Mouse (Mus musculus) liver, embryonic 14.5 days (tissue): ENCODE data around the gene Slc9a5. TPM values are rescaled to one million over a fixed set of nuclear protein-coding genes. Genes with fewer than 3 reads are reported as not detected.

Source experiments
- ATAC-seq: fragments of 200-750 bp; cut with Nextera tagmentation; 2 replicates; pipeline ENCODE4 v1.8.0; 2017; ENCODE audit warnings: moderate number of reproducible peaks, mild to moderate bottlenecking, moderate library complexity; ENCODE audit not compliant: insufficient read depth
- DNase-seq, 3 experiments: peaks; one replicate each; pipeline ENCODE4 v3.0.0-alpha.2; 2012 to 2013; ENCODE audit warnings: low read depth in 3 of 3, low spot score in 3 of 3
- H3K27ac ChIP-seq: fragments of 300-500 bp; sonication (generic); 2 replicates; pipeline ENCODE4 v1.5.1; 2014; ENCODE audit warnings: moderate library complexity, mild to moderate bottlenecking, control low read depth, inconsistent platforms
- H3K27me3 ChIP-seq: fragments of 300-500 bp; sonication (generic); 2 replicates; pipeline ENCODE4 v1.6.1; 2014; ENCODE audit warnings: mild to moderate bottlenecking, low read length, moderate library complexity; ENCODE audit not compliant: control insufficient read depth, insufficient read depth
- H3K36me3 ChIP-seq: fragments of 300-500 bp; sonication (generic); replicated peaks from 2 replicates; pipeline ENCODE4 v1.6.1; 2014; ENCODE audit warnings: low read depth; ENCODE audit not compliant: control insufficient read depth, insufficient read depth
- H3K4me1 ChIP-seq, 2 experiments: fragments of 200-500 bp in 1 of 2; fragments of 300-500 bp in 1 of 2; sonication (generic) in 1 of 2; replicated peaks; 2 replicates each; pipeline ENCODE4 v1.6.1; 2012 to 2014; ENCODE audit warnings: antibody characterized with exemption in 1 of 2, inconsistent platforms in 1 of 2, low read length in 1 of 2; ENCODE audit not compliant: control insufficient read depth in 2 of 2, insufficient read depth in 2 of 2
- H3K4me2 ChIP-seq: fragments of 300-500 bp; sonication (generic); 2 replicates; pipeline ENCODE4 v1.6.1; 2014; ENCODE audit warnings: low read depth, mild to moderate bottlenecking, control low read depth, moderate library complexity
- H3K4me3 ChIP-seq, 2 experiments: fragments of 200-500 bp in 1 of 2; fragments of 300-500 bp in 1 of 2; sonication (generic) in 1 of 2; 2 replicates each; pipeline ENCODE4 v1.5.1; 2012 to 2014; ENCODE audit warnings: low read depth in 2 of 2, low read length in 2 of 2, mild to moderate bottlenecking in 2 of 2, control low read depth in 1 of 2, inconsistent platforms in 1 of 2, moderate library complexity in 1 of 2; ENCODE audit not compliant: insufficient read depth in 1 of 2
- H3K9ac ChIP-seq: fragments of 300-500 bp; sonication (generic); replicated peaks from 2 replicates; pipeline ENCODE4 v1.6.1; 2014; ENCODE audit warnings: mild to moderate bottlenecking, control low read depth, moderate library complexity
- H3K9me3 ChIP-seq: fragments of 300-500 bp; sonication (generic); 2 replicates; pipeline ENCODE4 v1.6.1; 2016; ENCODE audit warnings: low read length, mixed read lengths; ENCODE audit not compliant: control insufficient read depth
- CTCF ChIP-seq: IDR thresholded peaks from 2 replicates; pipeline ENCODE4 v1.5.1; 2016; ENCODE audit warnings: antibody characterized with exemption, low read depth, control low read depth
- EP300 ChIP-seq: IDR thresholded peaks from 2 replicates; pipeline ENCODE4 v1.6.1; 2016; ENCODE audit warnings: antibody characterized with exemption, low read depth
- WGBS: fragments of 180-500 bp; shearing (Covaris S2); extraction: QIAGEN DNeasy Blood & Tissue Kit; methylation state at CpG from one replicate; pipeline ENCODE4 v1.1.7; 2014; ENCODE audit not compliant: insufficient replicate concordance; 5-methylcytosine and 5-hydroxymethylcytosine counted together
- polyA plus RNA-seq, 2 experiments: library from polyadenylated mRNA; depleted of rRNA in 1 of 2; stranded (reverse) in 1 of 2; unstranded in 1 of 2; fragments of >200 nt; fragmentation: Nextera tagmentation in 1 of 2; extraction: Ambion mirVana in 1 of 2; gene quantifications; 2 replicates each; pipeline versions ENCODE4 v1.2.1 to v1.2.3; 2012 to 2014

Gene Slc9a5
- 0.87 and 0.90 TPM in 2 replicates for polyA plus RNA-seq (2012; rRNA removed)
- 0.08 and 0.14 TPM in 2 replicates for polyA plus RNA-seq (2014; fragmentation: Nextera tagmentation; extraction: Ambion mirVana)

DNA sequence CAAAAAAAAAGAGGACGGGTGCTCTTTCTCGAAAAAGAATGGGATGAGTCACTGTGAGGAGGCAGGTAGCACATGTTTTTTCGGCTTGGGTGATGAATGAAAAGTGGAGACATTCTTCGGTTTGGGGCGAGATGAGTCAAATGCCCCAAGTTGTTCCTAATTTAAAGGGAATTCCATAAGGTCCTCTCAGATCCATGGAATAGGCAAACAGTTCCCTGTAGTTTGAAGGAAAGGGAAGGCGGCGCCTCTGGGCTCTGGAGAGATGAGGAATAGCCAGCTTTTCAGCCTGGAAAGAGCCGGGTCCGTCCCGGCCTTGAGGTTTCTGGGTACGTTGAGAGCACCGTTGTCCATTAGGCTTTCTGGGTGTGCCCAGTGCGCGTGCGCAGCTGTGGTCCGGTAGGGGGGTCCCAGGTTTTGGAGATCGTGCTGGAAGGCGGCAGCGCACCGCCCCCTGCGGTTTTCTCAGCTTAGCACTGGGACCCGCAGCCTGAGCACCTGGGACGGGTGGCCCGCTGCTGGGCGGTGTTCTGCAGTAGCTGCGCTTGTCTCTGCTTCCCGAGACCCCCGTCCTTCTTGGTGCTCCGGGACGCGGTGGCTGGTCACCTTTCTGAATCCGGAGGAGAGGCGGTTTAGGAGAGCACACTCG lies at the start of gene Slc9a5:
Gene Slc9a5 (plus strand): TSS at position 394 of the 646 bp plus-strand sequence.
- ATAC-seq = no peak
- TF ChIP-seq CTCF = peak; percentile 19; the same call in 1 of the 2 replicates
- no peak for TF ChIP-seq EP300
- H3K27me3 ChIP-seq = peaks cover 51% of the 10 kb centered on the region
- H3K9ac ChIP-seq = peak within 1 kb of the TSS; percentile 61
- H3K36me3 ChIP-seq = no peaks in the 10 kb centered on the region
- DNase-seq = no peak
- H3K9me3 ChIP-seq = no peaks in the 10 kb centered on the region
- H3K27ac ChIP-seq = no peak within 1 kb of the TSS
- H3K4me1 ChIP-seq = peaks cover 8 to 9% of the 10 kb centered on the region in 2 experiments; a peak in 3 of 4 replicates
- WGBS = under 1% methylated on average over 34 of the region's 34 CpGs
- peak within 1 kb of the TSS; percentile 57 to 61 for H3K4me3 ChIP-seq
- H3K4me2 ChIP-seq = peak within 1 kb of the TSS; percentile 88

DNA sequence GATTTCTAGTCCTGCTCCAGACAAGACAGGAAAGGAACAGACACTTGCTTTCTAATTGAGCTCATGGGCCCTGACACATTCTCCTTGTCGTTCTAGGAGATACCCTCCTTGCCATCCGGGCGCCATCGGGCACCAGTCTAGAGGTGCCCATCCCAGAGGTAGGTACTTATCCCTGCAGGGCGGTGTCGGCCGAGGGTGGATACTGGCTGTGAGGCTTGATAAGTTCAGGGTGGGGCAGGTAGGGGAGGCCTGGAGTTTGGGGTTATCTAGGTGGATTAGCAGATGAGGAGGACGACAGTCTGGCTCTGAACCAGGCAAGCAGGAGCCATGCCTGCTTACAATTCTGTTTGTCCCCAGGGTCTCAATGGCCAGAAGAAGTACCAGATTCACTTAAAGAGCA lies 48.7 kb upstream of the Slc9a5 start:
- TF ChIP-seq CTCF (no peak), EP300 (peak; percentile 91)
- peak overlapping the region; percentile 99 for H3K4me2 ChIP-seq
- peak; percentile 88 to 90 (median 90) for DNase-seq
- peak; percentile 89 for ATAC-seq
- peak overlapping the region; percentile 97 for H3K27ac ChIP-seq
- no peaks in the 10 kb centered on the region for H3K27me3 ChIP-seq
- WGBS = 18% methylated on average over 8 of the region's 8 CpGs
- no peaks in the 10 kb centered on the region for H3K9me3 ChIP-seq
- peaks cover 43 to 68% of the 10 kb centered on the region in 2 experiments for H3K4me1 ChIP-seq
- peak overlapping the region; percentile 95 for H3K9ac ChIP-seq
- peaks cover 63% of the 10 kb centered on the region for H3K36me3 ChIP-seq
- H3K4me3 ChIP-seq = peak overlapping the region; percentile 94 to 97

DNA sequence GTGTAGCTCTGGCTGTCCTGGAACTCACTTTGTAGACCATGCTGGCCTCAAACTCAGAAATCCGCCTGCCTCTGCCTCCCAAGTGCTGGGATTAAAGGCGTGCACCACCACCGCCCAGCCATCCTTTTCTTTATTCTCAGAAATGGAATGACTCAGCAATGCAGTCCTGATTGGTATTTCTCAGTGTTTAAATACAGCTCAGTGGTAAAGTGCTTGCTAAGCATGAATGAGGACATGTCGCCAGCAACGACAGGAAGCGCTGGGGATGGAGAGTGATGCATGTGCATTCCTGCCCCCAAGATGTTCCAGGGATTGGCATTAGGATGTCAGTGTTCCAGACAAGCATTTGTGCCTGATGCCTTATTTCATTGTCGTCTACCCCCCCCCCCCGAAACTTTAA lies 45.2 kb upstream of the Slc9a5 start:
- TF ChIP-seq EP300 (no peak), CTCF (no peak)
- peak overlapping the region; percentile 99; the same call in 1 of the 2 replicates for H3K4me2 ChIP-seq
- H3K9ac ChIP-seq = no peak overlapping the region
- no peak overlapping the region; the same call in none of the 2 replicates for H3K27ac ChIP-seq
- H3K9me3 ChIP-seq = no peaks in the 10 kb centered on the region
- peaks cover 39 to 63% of the 10 kb centered on the region in 2 experiments for H3K4me1 ChIP-seq
- DNase-seq (no peak), ATAC-seq (no peak)
- WGBS = 60% methylated on average over 8 of the region's 8 CpGs
- H3K27me3 ChIP-seq = no peaks in the 10 kb centered on the region
- H3K36me3 ChIP-seq = peaks cover 82% of the 10 kb centered on the region
- no peak overlapping the region for H3K4me3 ChIP-seq

DNA sequence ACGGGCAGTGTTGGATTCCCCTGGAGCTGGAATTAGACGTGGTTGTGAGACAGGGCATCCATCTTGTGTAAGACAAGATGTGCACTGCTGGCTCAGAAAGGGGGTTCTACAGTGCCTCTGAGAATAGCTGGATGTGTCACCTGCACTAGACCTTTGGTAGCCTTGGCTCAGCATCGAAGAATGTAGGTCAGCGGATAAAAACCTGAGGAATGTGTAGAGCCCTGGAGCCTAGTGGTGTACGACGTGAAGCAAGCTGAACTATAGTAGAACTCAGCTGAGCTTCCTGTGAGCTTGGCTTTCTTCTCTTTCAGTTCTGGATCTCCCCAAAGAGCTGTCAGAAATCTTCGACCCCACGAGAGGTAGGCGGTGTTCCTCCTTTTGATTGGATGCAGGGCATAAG lies 44.8 kb upstream of the Slc9a5 start:
- TF ChIP-seq EP300 (no peak), CTCF (no peak)
- DNase-seq (no peak), ATAC-seq (no peak)
- WGBS = 83% methylated on average over 9 of the region's 9 CpGs
- Histone ChIP-seq H3K4me3 (no peak overlapping the region), H3K4me2 (peak overlapping the region; percentile 1; the same call in 1 of the 2 replicates), H3K4me1 (peaks cover 35 to 61% of the 10 kb centered on the region in 2 experiments), H3K36me3 (peaks cover 81% of the 10 kb centered on the region), H3K27ac (no peak overlapping the region; the same call in none of the 2 replicates), H3K9ac (no peak overlapping the region), H3K27me3 (no peaks in the 10 kb centered on the region), H3K9me3 (no peaks in the 10 kb centered on the region)

DNA sequence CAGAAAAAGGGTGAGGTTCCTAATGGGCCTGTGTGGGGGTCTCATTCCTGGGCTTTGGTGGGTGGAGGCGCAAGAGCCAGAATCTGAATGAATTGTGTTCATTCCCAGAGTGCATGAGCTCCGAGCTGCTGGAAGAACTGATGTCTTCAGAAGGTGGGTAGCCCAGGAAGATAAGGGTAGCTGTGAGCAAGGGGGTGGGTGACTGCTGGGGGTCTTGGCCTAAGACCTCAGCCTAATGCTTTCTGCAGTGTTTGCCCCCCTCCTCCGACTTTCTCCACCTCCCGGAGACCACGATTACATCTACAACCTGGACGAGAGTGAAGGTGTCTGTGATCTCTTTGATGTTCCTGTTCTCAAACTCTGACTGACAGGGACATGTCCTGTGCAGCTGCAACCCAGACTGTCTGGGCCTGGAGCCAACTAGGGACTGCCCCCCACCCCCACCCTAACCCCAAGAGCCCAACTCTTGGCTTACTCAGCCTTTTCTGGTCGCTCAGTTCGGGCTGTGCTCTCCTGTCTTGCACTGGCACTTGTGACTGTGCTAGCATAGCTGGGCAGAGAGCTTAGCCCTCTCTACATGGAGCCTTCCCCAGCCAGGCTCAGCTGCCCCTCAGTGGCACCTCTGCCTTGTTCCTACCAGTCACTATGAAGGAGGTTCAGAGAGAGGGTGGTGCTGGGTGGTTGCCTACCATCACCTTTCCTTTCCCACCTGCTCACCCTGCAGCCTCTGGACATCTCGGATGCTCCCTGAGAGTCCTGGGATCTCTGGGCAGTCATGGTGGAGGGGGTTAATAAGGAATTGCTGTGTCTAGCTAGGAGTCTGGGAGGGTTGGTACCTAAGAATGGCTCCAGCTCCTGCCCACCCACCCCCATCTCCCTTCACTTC lies 44.1 kb upstream of the Slc9a5 start:
- Histone ChIP-seq H3K4me1 (peaks cover 33 to 55% of the 10 kb centered on the region in 2 experiments), H3K9ac (no peak overlapping the region), H3K27me3 (no peaks in the 10 kb centered on the region), H3K9me3 (no peaks in the 10 kb centered on the region), H3K4me3 (no peak overlapping the region), H3K4me2 (peak overlapping the region; percentile 52), H3K27ac (peak overlapping the region; percentile 38; the same call in 1 of the 2 replicates), H3K36me3 (peaks cover 82% of the 10 kb centered on the region)
- 0 out of 2 replicates have a peak, but pooled peaks have one; percentile 5 for TF ChIP-seq EP300
- no peak for TF ChIP-seq CTCF
- 68% methylated on average over 9 of the region's 9 CpGs for WGBS
- DNase-seq (no peak), ATAC-seq (no peak)
